Mouse (Mus musculus): ENCODE data around the gene Ephx3.
A peak's percentile ranks its signal among the peaks of the same experiment; 100 is the strongest.

Ephx3 gene

DNA sequence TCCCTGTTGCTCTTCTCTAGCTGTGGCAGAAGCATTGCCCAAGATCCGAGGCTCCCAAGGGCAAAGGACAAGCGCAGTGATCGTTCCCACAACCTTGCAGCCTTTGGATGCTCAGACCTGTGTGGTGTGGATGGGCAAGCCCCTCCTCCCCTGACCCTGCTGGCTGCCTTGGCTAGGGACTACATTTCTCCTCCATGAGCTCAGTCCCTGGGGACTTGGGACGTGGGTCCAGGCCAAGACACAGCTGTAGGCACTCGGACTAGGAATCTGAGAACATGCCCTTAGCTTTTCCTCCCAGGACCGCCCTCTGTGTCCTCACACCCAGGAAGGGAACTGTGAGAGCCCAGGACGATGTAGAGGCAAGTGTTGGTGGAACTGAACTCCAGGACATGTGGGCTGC, 16.2 kb downstream of the Ephx3 start:
- no peak for DNase-seq (ENCODE audit: low spot score in 2 of 2)

DNA sequence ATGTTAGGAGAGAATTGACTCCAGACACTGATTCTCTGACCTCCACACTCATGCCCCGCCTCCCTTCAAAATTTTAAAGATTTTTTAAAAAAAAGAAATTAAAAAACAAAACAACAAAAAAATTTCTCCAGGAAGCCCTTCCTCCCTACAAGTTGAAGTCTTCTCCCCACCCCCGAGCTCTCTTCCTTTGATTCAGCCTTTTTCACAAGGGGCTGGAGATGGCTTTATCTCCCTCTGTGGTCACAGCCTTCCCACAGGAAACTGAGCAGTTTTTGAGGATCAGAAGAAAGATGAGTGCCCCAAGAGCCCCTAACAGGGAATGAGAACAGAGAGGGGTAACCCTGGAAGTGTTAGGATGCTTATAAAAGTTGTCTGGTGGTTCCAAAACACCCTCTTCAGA, 16.9 kb downstream of the Ephx3 start:
- DNase-seq (ENCODE audit: low spot score in 2 of 2) = no peak

DNA sequence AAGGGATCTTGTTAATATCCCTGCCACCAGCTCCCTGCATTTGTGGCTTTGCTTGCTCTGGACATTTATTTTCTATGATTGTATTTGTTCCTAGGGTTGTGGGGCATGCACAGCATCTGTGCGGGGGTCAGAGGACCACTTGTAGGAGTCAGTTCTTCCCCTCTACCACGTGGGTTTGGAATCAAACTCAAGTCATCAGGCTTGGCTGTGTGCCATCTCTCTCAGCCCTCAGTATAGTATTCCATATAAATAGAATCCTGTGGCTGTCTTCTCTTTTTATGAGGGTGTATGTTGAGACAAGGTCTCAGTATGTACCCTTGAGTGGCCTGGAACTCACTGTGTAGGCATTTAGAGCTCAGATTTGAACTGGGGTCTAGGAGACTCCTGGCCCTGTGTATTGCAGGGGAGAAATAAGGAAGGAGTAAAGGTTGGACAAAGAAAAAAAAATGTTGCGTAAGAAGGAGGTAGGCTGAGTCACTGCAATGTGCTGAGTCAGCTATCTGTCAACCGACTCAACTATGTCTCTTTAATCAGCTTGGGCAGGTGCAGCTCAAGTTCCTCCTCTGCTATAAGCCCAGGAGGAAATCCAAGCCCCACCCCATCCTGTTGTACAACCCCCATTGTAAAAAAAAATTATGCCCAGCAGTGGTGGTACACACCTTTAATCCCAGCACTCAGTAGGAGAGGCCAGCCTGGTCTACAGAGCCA, 19.7 kb downstream of the Ephx3 start:
- DNase-seq (ENCODE audit: low spot score in 2 of 2) = no peak

DNA sequence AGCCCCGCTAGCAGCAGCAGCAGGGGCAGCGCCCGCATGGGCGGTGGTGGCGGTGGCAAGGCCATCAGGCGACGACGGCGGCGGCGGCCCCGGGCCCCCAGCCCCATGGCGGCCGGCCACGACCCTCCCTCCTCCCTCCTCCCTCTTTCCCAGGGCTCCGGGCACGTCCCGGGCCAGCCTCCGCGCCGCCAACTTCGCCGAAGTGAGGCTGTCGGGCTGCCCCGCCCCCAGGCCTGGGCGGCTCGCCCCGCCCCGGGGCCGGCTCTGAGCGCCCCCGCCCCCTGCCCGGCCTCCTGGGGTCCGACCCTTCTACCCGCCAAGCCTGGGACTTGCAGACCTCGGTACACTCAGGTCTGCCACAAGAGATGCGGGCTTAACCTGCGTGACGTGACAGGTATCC, 22.7 kb downstream of the Ephx3 start, which contains the start of gene Notch3:
Notch3 (minus strand) TSS at position 166 of the 400 bp plus-strand sequence.
- DNase-seq (ENCODE audit: low spot score in 2 of 2) = peak in 1 of 2 experiments; percentile 46

DNA sequence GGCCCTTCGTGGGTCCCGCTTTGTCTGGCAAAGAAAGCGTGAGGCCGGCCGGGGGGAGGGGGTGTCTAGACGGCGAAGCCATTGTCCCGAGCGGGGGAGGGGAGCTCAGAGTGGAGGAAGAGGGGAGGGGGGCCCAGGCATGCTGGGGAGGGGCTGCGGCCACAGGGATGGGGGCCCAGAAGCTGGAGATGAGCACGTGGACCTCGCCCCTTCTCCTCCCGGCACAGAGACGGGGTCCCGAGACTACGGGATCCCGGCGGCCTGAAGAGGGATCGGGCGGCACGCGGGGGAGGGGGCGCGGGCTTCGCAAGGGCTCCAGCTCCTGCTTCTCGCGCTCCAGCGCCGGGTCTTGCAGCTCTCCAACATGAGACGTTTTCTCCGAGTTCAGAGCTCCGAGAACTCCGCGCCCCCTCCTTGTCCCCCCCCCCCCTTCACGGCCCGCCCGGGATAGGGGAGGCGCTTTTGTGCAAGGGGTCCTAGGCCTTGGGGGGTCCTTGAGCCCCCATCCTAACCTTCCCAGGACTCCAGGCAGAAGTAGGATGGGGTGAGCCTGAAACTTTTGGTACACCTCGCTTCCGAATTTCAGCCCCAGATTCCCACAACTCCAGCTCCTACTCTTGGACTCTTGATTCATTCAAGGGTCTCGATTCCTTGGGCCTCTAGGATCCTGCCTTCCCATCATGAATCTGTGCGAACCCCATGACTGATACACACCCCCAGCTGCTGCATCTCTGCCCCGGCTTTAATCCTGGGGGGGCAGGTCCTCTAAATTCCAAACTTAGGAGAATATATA, 23.4 kb downstream of the Ephx3 start:
- peak; percentile 52 to 60 for DNase-seq (ENCODE audit: low spot score in 2 of 2)

DNA sequence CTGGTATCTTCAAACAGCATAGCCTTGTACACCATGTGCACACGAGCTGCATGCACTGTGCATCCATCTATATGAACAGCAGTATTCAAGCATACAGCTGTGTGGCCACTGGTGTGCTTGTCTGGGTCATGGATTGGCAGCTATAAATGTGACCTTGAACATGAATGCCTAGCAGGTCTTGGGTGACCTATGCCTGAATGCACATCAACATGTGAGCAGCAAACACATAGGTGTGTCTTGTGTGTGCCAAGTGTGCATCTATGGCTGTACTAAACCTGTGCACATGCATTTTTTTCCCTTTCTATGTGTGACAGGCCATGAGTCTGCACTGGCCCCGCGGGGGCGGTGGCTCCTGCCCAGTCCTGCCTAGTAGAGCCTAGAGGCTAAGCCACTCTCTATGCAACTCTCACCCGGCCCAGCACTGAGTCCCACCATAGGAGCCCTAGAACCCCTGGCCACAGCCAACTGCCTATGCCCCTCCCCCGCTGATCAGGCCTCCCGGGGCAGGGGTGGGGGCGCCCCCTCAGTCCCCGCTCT, 24.0 kb downstream of the Ephx3 start:
- no peak for DNase-seq (ENCODE audit: low spot score in 2 of 2)

DNA sequence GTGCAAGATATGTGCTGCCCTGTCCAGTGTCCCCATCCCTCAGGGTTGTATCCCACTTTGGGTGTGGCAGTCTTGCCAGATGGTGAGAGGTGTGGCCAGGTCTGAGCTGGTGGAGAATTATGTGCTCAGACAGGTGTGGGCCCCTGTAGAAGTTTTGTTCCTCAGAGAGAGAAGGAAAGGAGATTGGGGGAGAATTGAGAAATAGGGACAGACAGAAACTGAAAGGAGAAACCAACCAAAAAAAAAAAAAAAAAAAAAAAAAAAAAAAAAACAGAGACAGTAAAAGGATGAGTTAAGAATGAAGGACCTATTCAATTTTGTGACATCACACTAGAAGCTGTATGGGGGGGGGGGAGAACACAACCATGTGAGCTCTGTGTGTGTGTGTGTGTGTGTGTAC, 24.6 kb downstream of the Ephx3 start:
- DNase-seq (ENCODE audit: low spot score in 2 of 2) = no peak

DNA sequence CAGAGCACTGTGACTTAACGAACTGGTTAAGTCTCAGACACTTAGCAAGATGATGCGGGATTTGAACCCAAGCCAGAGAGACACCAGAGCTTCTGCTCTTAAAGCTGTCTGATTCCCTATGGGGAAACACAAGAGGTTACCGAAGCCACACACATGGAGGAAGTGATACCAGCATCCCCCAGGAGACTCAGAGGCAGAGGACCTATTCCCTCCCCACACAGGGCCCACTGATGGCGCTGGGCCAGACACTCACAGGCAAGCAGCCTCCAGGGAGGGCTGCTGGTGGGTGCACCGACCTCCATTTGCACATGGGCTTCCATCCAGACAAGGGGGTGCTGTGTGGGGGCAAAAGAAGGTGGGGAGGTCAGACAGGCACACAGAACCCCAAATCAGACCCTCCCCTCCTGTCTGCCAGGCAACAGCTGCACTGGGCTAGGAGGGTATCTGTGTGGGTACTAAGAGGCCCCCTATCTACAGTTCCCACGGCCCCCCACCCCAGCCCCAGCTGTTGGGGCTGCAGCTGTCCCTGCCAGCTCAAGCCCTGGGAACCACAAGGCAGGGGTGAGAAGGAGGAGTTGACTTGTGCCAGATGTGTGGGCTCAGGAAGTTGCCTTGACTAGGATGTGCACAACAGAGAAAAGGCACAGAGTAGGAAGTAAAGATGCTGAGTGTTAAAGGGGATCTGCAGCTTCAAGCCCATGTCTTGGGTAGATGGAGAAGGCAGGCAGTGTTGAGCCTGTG, 25.3 kb downstream of the Ephx3 start:
- no peak for DNase-seq (ENCODE audit: low spot score in 2 of 2)

DNA sequence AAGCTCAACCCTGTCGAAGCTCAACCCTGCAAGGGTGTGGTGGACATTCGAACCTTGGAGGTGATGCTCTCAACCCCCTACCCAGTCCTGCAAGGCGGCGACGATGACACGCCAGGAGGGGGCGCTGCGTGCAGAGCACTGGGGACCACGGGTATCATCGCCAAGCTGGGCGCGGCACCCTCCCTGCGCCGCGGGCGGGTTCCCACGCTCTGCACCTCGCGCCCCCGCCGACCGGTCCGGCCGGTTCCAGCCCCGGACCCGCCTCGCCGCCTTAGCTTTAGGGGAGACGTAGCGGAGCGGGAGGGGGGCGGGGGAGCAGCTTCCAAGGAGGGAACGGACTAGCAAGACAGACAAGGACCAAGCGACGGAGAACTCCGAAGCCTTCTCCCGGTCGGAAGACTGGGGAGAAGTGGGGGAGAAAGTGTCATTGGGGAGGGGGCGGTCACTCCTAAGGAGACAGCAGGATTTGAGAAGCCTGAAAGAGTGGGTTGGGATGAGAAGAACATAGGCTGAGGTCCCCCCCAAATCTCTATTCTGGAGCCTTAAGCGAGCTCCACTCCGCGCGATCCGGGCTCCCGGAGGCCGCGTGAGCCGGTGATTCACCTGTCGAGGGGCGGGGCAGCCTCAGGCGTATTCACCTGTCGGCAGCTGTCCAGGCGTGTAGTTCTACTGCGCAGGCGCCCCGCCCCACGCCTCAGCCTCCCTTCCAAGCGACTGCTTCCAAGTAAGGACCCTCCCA, 27.1 kb downstream of the Ephx3 start:
- peak; percentile 27 to 64 for DNase-seq (ENCODE audit: low spot score in 2 of 2)

DNA sequence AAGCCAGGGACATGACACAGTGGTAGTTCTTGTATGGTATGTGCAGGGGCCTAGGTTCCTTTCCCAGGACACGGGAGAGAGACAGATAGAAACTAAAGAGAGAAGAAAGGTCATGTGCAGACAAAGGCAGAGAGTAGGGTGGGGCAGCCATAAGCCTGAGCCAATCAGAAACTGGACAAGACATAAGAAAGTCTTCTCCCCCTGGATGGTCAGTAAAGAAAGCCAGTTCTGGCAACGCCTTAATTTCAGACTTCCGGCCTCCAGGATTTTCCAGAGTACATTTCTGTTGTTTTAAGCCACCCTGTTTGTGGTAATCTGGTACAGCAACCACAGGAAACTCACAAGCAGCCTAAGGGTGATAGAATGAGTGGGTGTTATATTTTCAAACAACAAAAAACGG, 28.5 kb downstream of the Ephx3 start:
- DNase-seq (ENCODE audit: low spot score in 2 of 2) = no peak

DNA sequence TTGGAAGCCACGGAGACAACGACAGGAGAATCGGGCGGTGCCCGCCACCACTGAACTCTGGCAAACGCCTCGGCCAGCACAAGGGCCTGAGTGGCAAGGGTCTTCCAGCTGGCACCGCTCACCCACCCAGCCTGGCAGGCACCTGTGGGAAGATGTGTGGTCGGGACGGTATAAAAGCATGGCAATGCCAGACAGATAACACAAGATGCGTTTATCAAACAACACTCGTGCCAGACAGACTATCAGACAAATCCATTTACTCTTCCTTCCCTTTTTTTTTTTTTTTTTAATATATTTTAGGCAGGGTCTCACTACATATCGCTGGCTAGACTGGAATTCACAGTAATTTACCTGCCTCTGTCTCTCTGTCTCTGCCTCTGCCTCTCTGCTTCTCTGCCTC, 30.5 kb downstream of the Ephx3 start:
- no peak for DNase-seq (ENCODE audit: low spot score in 2 of 2)

DNA sequence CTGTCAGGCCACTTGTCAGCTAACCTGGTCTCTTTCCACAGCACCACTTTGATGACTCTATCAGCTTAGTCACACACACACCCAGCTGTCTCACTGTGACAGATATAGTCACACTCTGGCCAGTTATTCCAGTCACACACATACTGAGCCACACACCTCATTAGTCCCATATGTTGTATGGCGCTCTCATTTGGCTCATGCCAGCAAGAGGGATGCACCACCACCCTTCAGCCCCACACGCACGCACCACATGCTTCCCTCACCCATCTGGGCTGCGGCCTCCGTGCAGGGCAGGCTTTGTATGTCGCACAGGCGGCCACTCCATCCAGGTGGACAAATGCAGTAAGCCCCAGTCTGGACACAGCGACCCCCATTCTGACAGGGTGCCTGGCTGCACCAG, 42.6 kb downstream of the Ephx3 start:
- no peak for DNase-seq (ENCODE audit: low spot score in 2 of 2)

DNA sequence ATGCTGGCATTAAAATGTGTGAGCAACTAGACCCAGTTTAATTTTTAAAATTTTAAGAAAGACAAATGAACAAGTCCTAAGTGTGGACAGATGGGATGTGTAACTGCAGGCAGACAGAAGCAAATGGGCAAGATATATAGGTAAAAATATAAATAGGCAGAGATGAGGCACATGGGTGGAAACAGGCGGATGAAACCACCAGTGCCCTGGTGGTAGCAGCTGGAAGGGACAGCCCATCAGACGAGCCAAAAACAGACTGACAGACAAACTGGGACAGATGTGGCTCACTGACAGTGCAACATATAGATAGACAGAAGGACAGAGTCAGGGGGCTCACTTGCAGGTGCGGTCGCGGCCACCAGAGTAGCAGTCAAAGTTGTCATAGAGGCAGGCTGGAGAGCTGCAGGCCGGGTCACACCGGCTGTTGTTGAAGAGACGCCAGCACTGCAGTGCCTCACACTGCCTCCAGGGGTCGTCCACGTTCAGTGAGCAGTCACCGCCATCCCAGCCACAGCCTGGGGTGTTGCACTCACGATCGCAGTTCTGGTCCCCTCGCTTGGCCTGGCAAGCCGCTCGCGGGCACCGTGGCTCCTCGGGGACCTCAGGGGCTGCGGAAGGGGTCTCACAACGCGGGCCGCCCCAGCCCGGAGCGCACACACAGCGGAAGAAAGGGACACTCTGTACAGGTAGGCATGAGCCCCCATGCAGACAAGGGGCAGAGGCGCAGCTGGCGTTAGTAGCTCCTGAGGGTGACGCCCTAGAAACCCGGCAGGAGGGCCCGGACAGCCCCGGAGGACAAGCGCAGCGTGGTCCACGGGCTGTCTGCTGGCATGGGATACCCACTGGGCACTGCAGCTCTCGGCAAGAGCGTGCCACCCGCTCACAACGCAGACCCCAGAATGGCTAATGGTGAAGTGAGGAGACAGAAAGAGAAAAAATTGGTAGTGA, 46.2 kb downstream of the Ephx3 start:
- peak; percentile 57 to 77 for DNase-seq (ENCODE audit: low spot score in 2 of 2)

DNA sequence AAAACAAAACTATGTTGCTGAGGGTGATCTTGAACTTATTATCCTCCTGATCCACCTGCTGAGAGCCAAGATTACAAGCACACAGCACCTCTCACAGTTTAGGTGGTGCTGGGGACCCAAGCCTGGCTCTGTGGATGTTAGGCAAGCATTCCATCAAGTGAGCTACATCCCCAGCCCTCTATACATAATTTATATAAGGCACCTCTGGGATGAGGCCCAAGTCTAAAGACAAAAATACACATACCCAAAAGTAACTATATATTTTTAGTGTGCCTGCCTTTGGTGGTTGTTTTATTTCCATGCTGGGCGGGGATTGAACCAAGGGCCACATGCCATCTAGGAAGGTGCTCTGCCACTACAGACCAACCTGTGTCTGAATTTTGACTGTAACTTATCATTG, 47.1 kb downstream of the Ephx3 start:
- no peak for DNase-seq (ENCODE audit: low spot score in 2 of 2)
